Mouse (Mus musculus) embryonic facial prominence, embryonic 11.5 days (tissue): ENCODE data around the gene Amy2a4. TPM values are rescaled to one million over a fixed set of nuclear protein-coding genes. Genes with fewer than 3 reads are reported as not detected.
"Not testable (repeated sequence)": the region's sequence is repeated elsewhere in the genome, so short reads cannot be mapped to it uniquely, and the experiment has no call there.

Experiments used
- ATAC-seq: fragments of 200-750 bp; cut with Nextera tagmentation; replicated peaks from 2 replicates; pipeline ENCODE4 v1.8.0; 2017; ENCODE audit warnings: low read depth; ENCODE audit not compliant: insufficient number of reproducible peaks, low FRiP score, low TSS enrichment
- DNase-seq: peaks from one replicate; pipeline ENCODE4 v3.0.0-alpha.2; 2015; ENCODE audit warnings: low spot score
- H3K27ac ChIP-seq: fragments of 300-500 bp; sonication (generic); replicated peaks from 2 replicates; pipeline ENCODE4 v1.5.1; 2014; ENCODE audit warnings: mild to moderate bottlenecking, low read depth, low read length, control low read depth
- H3K27me3 ChIP-seq: fragments of 300-500 bp; sonication (generic); 2 replicates; pipeline ENCODE4 v1.6.1; 2014; ENCODE audit warnings: mild to moderate bottlenecking, low read length, moderate library complexity, mixed read lengths; ENCODE audit not compliant: control insufficient read depth, insufficient read depth
- H3K36me3 ChIP-seq: fragments of 300-500 bp; sonication (generic); replicated peaks from 2 replicates; pipeline ENCODE4 v1.6.1; 2014; ENCODE audit warnings: low read depth, mild to moderate bottlenecking, low read length, moderate library complexity, mixed read lengths; ENCODE audit not compliant: control insufficient read depth, insufficient read depth
- H3K4me1 ChIP-seq: fragments of 300-500 bp; sonication (generic); 2 replicates; pipeline ENCODE4 v1.6.1; 2014; ENCODE audit warnings: low read length, mixed read lengths; ENCODE audit not compliant: control insufficient read depth, insufficient read depth
- H3K4me2 ChIP-seq: fragments of 300-500 bp; sonication (generic); 2 replicates; pipeline ENCODE4 v1.6.1; 2014; ENCODE audit warnings: low read depth, mild to moderate bottlenecking, control low read depth, low read length, moderate library complexity
- H3K4me3 ChIP-seq: fragments of 300-500 bp; sonication (generic); 2 replicates; pipeline ENCODE4 v1.5.1; 2014; ENCODE audit warnings: low read depth, low read length, control low read depth
- H3K9ac ChIP-seq: fragments of 300-500 bp; sonication (generic); replicated peaks from 2 replicates; pipeline ENCODE4 v1.6.1; 2014; ENCODE audit warnings: mild to moderate bottlenecking, control low read depth, low read length
- H3K9me3 ChIP-seq: fragments of 300-500 bp; sonication (generic); replicated peaks from 2 replicates; pipeline ENCODE4 v1.6.1; 2016; ENCODE audit warnings: mild to moderate bottlenecking, low read length, inconsistent platforms, mixed read lengths; ENCODE audit not compliant: control insufficient read depth
- WGBS: fragments of 180-500 bp; shearing (Covaris S2); extraction: QIAGEN DNeasy Blood & Tissue Kit; methylation state at CpG from one replicate; pipeline ENCODE4 v1.1.7; 2014; 5-methylcytosine and 5-hydroxymethylcytosine counted together
- polyA plus RNA-seq: library from polyadenylated mRNA; unstranded; fragments of >200 nt; fragmentation: Nextera tagmentation; extraction: Ambion mirVana; gene quantifications from 2 replicates; pipeline ENCODE4 v1.2.1, GENCODE M21; 2014

Amy2a4 gene
- not detected in 2 replicates for polyA plus RNA-seq

DNA sequence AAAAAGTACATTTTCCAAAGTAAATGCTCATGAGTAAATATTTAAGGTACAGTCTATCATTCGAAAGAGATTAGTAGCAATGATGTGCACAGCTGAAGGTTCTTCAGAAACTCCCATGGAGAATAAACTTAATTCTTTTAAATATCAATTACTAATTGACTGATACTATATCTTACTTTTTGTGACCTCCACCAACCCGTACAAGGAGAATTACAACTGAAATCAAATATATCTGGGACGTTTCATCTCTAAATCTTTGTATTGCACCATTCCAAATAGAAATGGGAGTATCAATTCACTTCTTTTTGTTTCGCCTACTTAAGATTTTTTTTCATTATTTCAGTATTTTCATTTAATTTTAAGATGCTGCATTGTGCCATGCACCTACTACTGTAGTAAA, at the start of gene Amy2a4:
Gene Amy2a4 (minus strand): TSS at position 101 of the 400 bp plus-strand sequence.
- not testable (repeated sequence) for H3K4me3 ChIP-seq, ATAC-seq
- no CpG with 5 or more reads among the region's 4 CpGs for WGBS

GRCm38 (mm10) chr3:113323952-113324351, 32.7 kb upstream of the Amy2a4 start, which contains the start of gene Amy2a3:
Amy2a3 (minus strand) TSS chr3:113324052.
- H3K4me3 ChIP-seq, ATAC-seq, H3K27me3 ChIP-seq, H3K27ac ChIP-seq, H3K4me2 ChIP-seq, H3K36me3 ChIP-seq, H3K4me1 ChIP-seq, H3K9ac ChIP-seq, H3K9me3 ChIP-seq, DNase-seq: not testable (repeated sequence)
- no CpG with 5 or more reads among the region's 4 CpGs for WGBS

More for the DNA sequence above, at the start of gene Amy2a4:
- H3K4me1 ChIP-seq, DNase-seq, H3K36me3 ChIP-seq, H3K27me3 ChIP-seq, H3K4me2 ChIP-seq, H3K27ac ChIP-seq, H3K9ac ChIP-seq, H3K9me3 ChIP-seq: not testable (repeated sequence)

- WGBS, result no CpG with 5 or more reads among the region's 3 CpGs
- not testable (repeated sequence) for H3K9ac ChIP-seq, DNase-seq, H3K4me3 ChIP-seq, H3K27me3 ChIP-seq, H3K27ac ChIP-seq, H3K4me1 ChIP-seq, ATAC-seq, H3K4me2 ChIP-seq, H3K36me3 ChIP-seq, H3K9me3 ChIP-seq
Observed at GRCm38 (mm10) chr3:113312937-113313336, 21.7 kb upstream of the Amy2a4 start.

GRCm38 (mm10) chr3:113280285-113280684, 11.0 kb downstream of the Amy2a4 start:
- H3K9me3 ChIP-seq, H3K4me3 ChIP-seq, H3K4me1 ChIP-seq, DNase-seq, H3K9ac ChIP-seq, H3K27ac ChIP-seq, ATAC-seq, H3K4me2 ChIP-seq, H3K36me3 ChIP-seq, H3K27me3 ChIP-seq: not testable (repeated sequence)

GRCm38 (mm10) chr3:113279586-113279985, 11.7 kb downstream of the Amy2a4 start:
- not testable (repeated sequence) for H3K4me2 ChIP-seq

GRCm38 (mm10) chr3:113258737-113259136, 32.5 kb downstream of the Amy2a4 start, which contains the start of gene Amy2a5:
Amy2a5 (minus strand) TSS chr3:113258837.
- not testable (repeated sequence) for H3K27ac ChIP-seq, H3K9me3 ChIP-seq, H3K36me3 ChIP-seq, H3K4me3 ChIP-seq, H3K9ac ChIP-seq, H3K27me3 ChIP-seq, DNase-seq, ATAC-seq, H3K4me1 ChIP-seq, H3K4me2 ChIP-seq
- no CpG with 5 or more reads among the region's 4 CpGs for WGBS

More at GRCm38 (mm10) chr3:113279586-113279985, 11.7 kb downstream of the Amy2a4 start:
- H3K9me3 ChIP-seq, ATAC-seq, DNase-seq, H3K4me1 ChIP-seq, H3K4me3 ChIP-seq, H3K27me3 ChIP-seq, H3K9ac ChIP-seq, H3K36me3 ChIP-seq, H3K27ac ChIP-seq: not testable (repeated sequence)

Other genes starting within 250 kb of the Amy2a4 start
- gene Amy2a5, start 32.6 kb downstream of the Amy2a4 start, polyA plus RNA-seq, result not detected in 2 replicates
- gene Amy2a3, start 32.6 kb upstream of the Amy2a4 start, polyA plus RNA-seq, result not detected in 2 replicates
- not detected in 2 replicates for gene Amy2a2, start 65.2 kb upstream of the Amy2a4 start, polyA plus RNA-seq
- gene Amy2a1, start 241.0 kb upstream of the Amy2a4 start, polyA plus RNA-seq, result not detected in 2 replicates